Mouse (Mus musculus): ENCODE data around the gene Kcnab1. TPM values are rescaled to one million over a fixed set of nuclear protein-coding genes. Genes with fewer than 3 reads are reported as not detected.

Kcnab1 gene
- total and polyA plus RNA-seq, 2 experiments from 2014 or later = 0.19 to 1.00 TPM

DNA sequence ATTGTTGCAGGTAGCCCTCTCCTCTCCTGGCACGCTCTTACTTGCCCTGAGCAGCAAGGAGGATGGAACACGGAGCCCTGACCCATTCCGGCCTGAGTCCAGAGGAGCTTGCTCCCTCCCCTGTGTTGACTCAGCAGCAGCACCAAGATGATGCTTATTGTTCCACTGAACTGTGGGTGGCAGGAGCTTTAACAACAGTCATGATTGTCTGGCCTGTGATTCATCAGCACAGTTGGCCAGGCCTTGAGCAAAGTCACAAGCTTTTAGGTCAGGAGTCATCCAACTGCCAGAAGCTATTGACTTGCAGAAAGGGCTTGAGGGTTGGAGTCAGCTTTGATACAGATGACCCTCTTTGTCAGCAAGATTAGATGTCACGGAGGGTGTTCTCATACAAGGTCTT is 187.8 kb downstream of the Kcnab1 start:
- DNase-seq (ENCODE audit: low spot score) = no peak
- no peaks in the 10 kb centered on the region for H3K9me3 ChIP-seq (replicated peaks; ENCODE audit: control insufficient read depth, low read length)
- H3K36me3 ChIP-seq (replicated peaks; ENCODE audit: control insufficient read depth, insufficient read depth, low read length) = no peaks in the 10 kb centered on the region
- no peak overlapping the region for H3K4me3 ChIP-seq (ENCODE audit: low read depth, low read length)
- ATAC-seq (ENCODE audit: insufficient read depth, low read depth) = no peak
- no peaks in the 10 kb centered on the region for H3K27me3 ChIP-seq (ENCODE audit: control insufficient read depth, insufficient read depth, low read length)
- 70% methylated on average over 4 of the region's 4 CpGs for WGBS
- H3K4me2 ChIP-seq (ENCODE audit: low read depth, low read length) = no peak overlapping the region
- no peak for TF ChIP-seq CTCF (IDR thresholded peaks at IDR 0.05; ENCODE audit: low read depth)
- no peak for TF ChIP-seq EP300 (IDR thresholded peaks at IDR 0.05; ENCODE audit: low read depth)
- H3K27ac ChIP-seq (ENCODE audit: low read depth) = no peak overlapping the region
- H3K9ac ChIP-seq (replicated peaks; ENCODE audit: low read depth, low read length) = no peak overlapping the region
- H3K4me1 ChIP-seq (ENCODE audit: control insufficient read depth, insufficient read depth) = 0 out of 2 replicates have a peak, but pooled peaks cover 7% of the 10 kb centered on the region

DNA sequence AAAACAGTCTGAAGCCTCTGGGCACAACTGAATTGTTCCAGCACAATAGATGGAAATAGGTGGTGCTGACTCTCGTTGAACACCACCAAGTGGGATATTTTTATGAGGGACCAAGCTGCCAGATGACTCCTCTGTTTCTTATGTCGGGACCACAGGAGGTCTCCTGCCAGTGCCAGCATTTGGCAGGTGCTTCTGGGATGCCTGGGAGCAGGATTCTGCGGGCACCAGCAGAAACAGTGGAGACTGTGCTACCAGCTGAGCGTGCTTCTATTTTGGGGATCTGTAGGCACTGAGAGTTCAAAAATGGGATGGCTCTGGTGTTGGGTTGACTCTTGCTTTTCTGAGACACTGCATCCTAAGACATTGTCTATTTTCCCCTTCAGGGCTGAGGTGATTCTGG is 190.0 kb downstream of the Kcnab1 start:
- Histone ChIP-seq H3K36me3 (replicated peaks; ENCODE audit: control insufficient read depth, insufficient read depth, low read length) (no peaks in the 10 kb centered on the region), H3K27me3 (ENCODE audit: control insufficient read depth, insufficient read depth, low read length) (no peaks in the 10 kb centered on the region), H3K4me2 (ENCODE audit: low read depth, low read length) (no peak overlapping the region), H3K27ac (ENCODE audit: low read depth) (no peak overlapping the region), H3K4me1 (ENCODE audit: control insufficient read depth, insufficient read depth) (0 out of 2 replicates have a peak, but pooled peaks cover 7% of the 10 kb centered on the region), H3K9me3 (replicated peaks; ENCODE audit: control insufficient read depth, low read length) (no peaks in the 10 kb centered on the region), H3K9ac (replicated peaks; ENCODE audit: low read depth, low read length) (no peak overlapping the region), H3K4me3 (ENCODE audit: low read depth, low read length) (no peak overlapping the region)
- ATAC-seq (ENCODE audit: insufficient read depth, low read depth) (no peak), DNase-seq (ENCODE audit: low spot score) (no peak)
- WGBS = 62% methylated on average over 4 of the region's 4 CpGs
- TF ChIP-seq EP300 (IDR thresholded peaks at IDR 0.05; ENCODE audit: low read depth) (no peak), CTCF (IDR thresholded peaks at IDR 0.05; ENCODE audit: low read depth) (no peak)

DNA sequence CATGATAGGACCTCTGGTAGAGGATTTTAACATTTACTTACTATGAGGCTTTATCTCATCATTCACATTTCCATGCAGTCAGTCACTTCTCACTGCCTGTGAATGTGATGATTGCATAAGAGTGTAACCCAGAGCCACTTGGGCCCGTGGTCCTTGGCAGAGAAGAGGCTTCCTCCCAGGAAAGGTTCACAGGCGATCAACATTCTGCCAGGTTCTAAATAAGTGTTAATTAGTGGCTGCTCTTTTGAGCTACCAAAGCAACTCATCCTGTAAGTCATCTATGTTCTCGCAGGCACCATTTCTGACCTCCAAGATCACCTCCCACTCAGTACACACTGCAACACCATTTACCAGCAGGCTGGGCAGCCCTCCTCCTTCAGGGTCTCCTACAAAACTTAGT is 192.3 kb downstream of the Kcnab1 start:
- Histone ChIP-seq H3K9ac (replicated peaks; ENCODE audit: low read depth, low read length) (no peak overlapping the region), H3K36me3 (replicated peaks; ENCODE audit: control insufficient read depth, insufficient read depth, low read length) (no peaks in the 10 kb centered on the region), H3K27ac (ENCODE audit: low read depth) (no peak overlapping the region), H3K27me3 (ENCODE audit: control insufficient read depth, insufficient read depth, low read length) (no peaks in the 10 kb centered on the region), H3K9me3 (replicated peaks; ENCODE audit: control insufficient read depth, low read length) (no peaks in the 10 kb centered on the region), H3K4me2 (ENCODE audit: low read depth, low read length) (no peak overlapping the region), H3K4me1 (ENCODE audit: control insufficient read depth, insufficient read depth) (0 out of 2 replicates have a peak, but pooled peaks cover 7% of the 10 kb centered on the region), H3K4me3 (ENCODE audit: low read depth, low read length) (no peak overlapping the region)
- no peak for TF ChIP-seq CTCF (IDR thresholded peaks at IDR 0.05; ENCODE audit: low read depth)
- no peak for TF ChIP-seq EP300 (IDR thresholded peaks at IDR 0.05; ENCODE audit: low read depth)
- WGBS = 10% methylated on average over 3 of the region's 3 CpGs
- ATAC-seq (ENCODE audit: insufficient read depth, low read depth) (no peak), DNase-seq (ENCODE audit: low spot score) (no peak)

DNA sequence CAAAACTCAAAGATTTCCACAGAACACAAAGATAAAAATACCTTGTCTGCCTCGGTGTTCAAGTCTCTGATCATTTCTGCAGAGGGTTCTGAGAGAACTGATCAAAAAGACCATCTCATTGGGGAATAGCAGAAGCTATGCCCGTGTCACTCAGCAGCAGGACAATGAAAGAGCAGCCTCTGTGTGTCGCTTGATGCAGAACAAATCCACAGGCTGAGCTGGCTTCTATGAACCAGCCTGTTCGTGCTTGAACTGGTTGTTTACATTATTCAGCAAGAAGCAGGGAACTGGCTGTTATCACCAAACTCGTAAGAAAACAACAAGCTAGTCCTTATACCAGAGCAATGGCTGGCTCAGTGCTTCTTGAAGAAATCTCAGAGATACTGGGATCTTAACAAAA is 193.4 kb downstream of the Kcnab1 start:
- no peak overlapping the region for H3K4me3 ChIP-seq (ENCODE audit: low read depth, low read length)
- no peak for ATAC-seq (ENCODE audit: insufficient read depth, low read depth)
- no peak for TF ChIP-seq EP300 (IDR thresholded peaks at IDR 0.05; ENCODE audit: low read depth)
- TF ChIP-seq CTCF (IDR thresholded peaks at IDR 0.05; ENCODE audit: low read depth) = no peak
- no peaks in the 10 kb centered on the region for H3K27me3 ChIP-seq (ENCODE audit: control insufficient read depth, insufficient read depth, low read length)
- no peak overlapping the region for H3K9ac ChIP-seq (replicated peaks; ENCODE audit: low read depth, low read length)
- no peaks in the 10 kb centered on the region for H3K9me3 ChIP-seq (replicated peaks; ENCODE audit: control insufficient read depth, low read length)
- no peaks in the 10 kb centered on the region for H3K36me3 ChIP-seq (replicated peaks; ENCODE audit: control insufficient read depth, insufficient read depth, low read length)
- H3K27ac ChIP-seq (ENCODE audit: low read depth) = no peak overlapping the region
- 0 out of 2 replicates have a peak, but pooled peaks cover 7% of the 10 kb centered on the region for H3K4me1 ChIP-seq (ENCODE audit: control insufficient read depth, insufficient read depth)
- DNase-seq (ENCODE audit: low spot score) = no peak
- WGBS = 41% methylated on average over 5 of the region's 5 CpGs
- no peak overlapping the region for H3K4me2 ChIP-seq (ENCODE audit: low read depth, low read length)

DNA sequence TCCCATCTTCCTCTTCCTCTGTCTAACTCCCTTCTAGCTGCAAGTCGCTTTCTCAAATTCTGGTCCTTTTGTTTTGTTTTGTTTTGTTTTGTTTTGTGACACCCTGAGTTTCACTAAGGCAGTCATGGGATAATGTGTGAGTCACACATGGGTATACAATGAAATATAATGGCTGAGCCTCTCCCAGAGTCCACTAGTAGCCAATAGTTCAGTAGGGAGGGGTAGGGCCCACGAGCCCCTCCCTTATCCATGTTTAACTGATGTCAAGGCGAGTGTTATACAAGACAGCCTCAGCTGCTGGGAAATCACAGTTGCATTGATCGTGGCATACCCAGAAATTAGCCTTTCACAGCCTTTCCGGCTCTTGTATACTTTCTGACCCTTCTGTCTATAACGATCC is 206.7 kb downstream of the Kcnab1 start:
- TF ChIP-seq EP300 (IDR thresholded peaks at IDR 0.05; ENCODE audit: low read depth) (no peak), CTCF (IDR thresholded peaks at IDR 0.05; ENCODE audit: low read depth) (no peak)
- no peak overlapping the region for H3K27ac ChIP-seq (ENCODE audit: low read depth)
- no peak overlapping the region for H3K9ac ChIP-seq (replicated peaks; ENCODE audit: low read depth, low read length)
- no peak overlapping the region for H3K4me2 ChIP-seq (ENCODE audit: low read depth, low read length)
- 69% methylated on average over 6 of the region's 6 CpGs for WGBS
- ATAC-seq (ENCODE audit: insufficient read depth, low read depth) (no peak), DNase-seq (ENCODE audit: low spot score) (no peak)
- H3K4me3 ChIP-seq (ENCODE audit: low read depth, low read length) = no peak overlapping the region
- H3K36me3 ChIP-seq (replicated peaks; ENCODE audit: control insufficient read depth, insufficient read depth, low read length) = no peaks in the 10 kb centered on the region
- no peaks in the 10 kb centered on the region for H3K27me3 ChIP-seq (ENCODE audit: control insufficient read depth, insufficient read depth, low read length)
- no peaks in the 10 kb centered on the region for H3K9me3 ChIP-seq (replicated peaks; ENCODE audit: control insufficient read depth, low read length)
- no peaks in the 10 kb centered on the region for H3K4me1 ChIP-seq (ENCODE audit: control insufficient read depth, insufficient read depth)

DNA sequence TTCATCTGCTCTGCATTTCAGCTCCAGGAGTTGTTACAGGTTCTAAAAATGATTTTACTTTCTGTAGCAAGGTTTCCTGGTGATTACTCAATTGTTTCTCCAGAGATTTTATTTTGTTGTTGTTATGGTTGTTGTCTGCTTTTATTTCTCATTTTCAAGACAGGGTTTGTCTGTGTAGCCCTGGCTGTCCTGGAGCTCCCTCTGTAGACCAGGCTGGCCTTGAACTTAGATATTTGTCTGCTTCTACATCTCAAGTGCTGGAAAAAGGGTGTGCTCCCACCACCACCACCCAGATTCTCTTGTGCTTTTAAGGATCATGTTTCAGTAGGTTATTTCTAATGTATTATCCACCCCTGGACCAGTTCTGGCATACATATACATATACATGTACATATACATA is 207.6 kb downstream of the Kcnab1 start:
- Histone ChIP-seq H3K4me3 (ENCODE audit: low read depth, low read length) (no peak overlapping the region), H3K9me3 (replicated peaks; ENCODE audit: control insufficient read depth, low read length) (no peaks in the 10 kb centered on the region), H3K4me1 (ENCODE audit: control insufficient read depth, insufficient read depth) (no peaks in the 10 kb centered on the region), H3K27me3 (ENCODE audit: control insufficient read depth, insufficient read depth, low read length) (no peaks in the 10 kb centered on the region), H3K9ac (replicated peaks; ENCODE audit: low read depth, low read length) (no peak overlapping the region), H3K36me3 (replicated peaks; ENCODE audit: control insufficient read depth, insufficient read depth, low read length) (no peaks in the 10 kb centered on the region), H3K4me2 (ENCODE audit: low read depth, low read length) (no peak overlapping the region), H3K27ac (ENCODE audit: low read depth) (no peak overlapping the region)
- ATAC-seq (ENCODE audit: insufficient read depth, low read depth) (no peak), DNase-seq (ENCODE audit: low spot score) (no peak)
- TF ChIP-seq EP300 (IDR thresholded peaks at IDR 0.05; ENCODE audit: low read depth) = no peak
- no peak for TF ChIP-seq CTCF (IDR thresholded peaks at IDR 0.05; ENCODE audit: low read depth)
